Mouse (Mus musculus): ENCODE data around the gene Crhbp. TPM values are rescaled to one million over a fixed set of nuclear protein-coding genes. Genes with fewer than 3 reads are reported as not detected.

Crhbp gene
- not detected in 2 replicates for total RNA-seq (2014; fragmentation: Nextera tagmentation)
- not detected in 2 replicates for total RNA-seq (2017)

- ATAC-seq (replicated peaks; ENCODE audit: low FRiP score, low TSS enrichment, poor library complexity, severe bottlenecking), result no peak
Observed at GRCm38 (mm10) chr13:95444824-95445223, at the start of gene Crhbp. Gene Crhbp (minus strand): TSS chr13:95444924.

GRCm38 (mm10) chr13:95493296-95493695 is 48.6 kb upstream of the Crhbp start:
- no peak for ATAC-seq (replicated peaks; ENCODE audit: low FRiP score, low TSS enrichment, poor library complexity, severe bottlenecking)

GRCm38 (mm10) chr13:95491327-95491726 is 46.6 kb upstream of the Crhbp start:
- ATAC-seq (replicated peaks; ENCODE audit: low FRiP score, low TSS enrichment, poor library complexity, severe bottlenecking), result no peak

DNA sequence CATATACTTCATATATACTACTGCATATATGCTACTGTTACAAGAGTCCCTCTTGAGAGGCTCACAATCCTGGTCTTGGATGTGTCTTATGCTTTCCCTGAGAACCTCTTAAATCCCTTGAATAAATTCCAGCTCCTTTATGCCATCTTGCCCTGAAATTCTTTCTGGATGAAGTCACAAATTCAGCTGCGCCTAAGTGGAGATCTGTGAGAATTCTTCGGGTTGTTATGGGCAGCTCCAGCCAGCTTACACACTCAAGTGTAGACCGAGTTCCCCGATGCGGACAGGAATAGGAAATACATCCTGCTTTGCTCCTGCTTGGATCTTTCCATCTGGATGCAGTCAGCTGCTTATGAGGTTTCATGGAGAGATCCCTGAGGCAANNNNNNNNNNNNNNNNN is 39.9 kb upstream of the Crhbp start:
- ATAC-seq (replicated peaks; ENCODE audit: low FRiP score, low TSS enrichment, poor library complexity, severe bottlenecking), result no peak

- ATAC-seq (replicated peaks; ENCODE audit: low FRiP score, low TSS enrichment, poor library complexity, severe bottlenecking), result peak; percentile 69
Observed at GRCm38 (mm10) chr13:95481428-95481827, 36.7 kb upstream of the Crhbp start.

DNA sequence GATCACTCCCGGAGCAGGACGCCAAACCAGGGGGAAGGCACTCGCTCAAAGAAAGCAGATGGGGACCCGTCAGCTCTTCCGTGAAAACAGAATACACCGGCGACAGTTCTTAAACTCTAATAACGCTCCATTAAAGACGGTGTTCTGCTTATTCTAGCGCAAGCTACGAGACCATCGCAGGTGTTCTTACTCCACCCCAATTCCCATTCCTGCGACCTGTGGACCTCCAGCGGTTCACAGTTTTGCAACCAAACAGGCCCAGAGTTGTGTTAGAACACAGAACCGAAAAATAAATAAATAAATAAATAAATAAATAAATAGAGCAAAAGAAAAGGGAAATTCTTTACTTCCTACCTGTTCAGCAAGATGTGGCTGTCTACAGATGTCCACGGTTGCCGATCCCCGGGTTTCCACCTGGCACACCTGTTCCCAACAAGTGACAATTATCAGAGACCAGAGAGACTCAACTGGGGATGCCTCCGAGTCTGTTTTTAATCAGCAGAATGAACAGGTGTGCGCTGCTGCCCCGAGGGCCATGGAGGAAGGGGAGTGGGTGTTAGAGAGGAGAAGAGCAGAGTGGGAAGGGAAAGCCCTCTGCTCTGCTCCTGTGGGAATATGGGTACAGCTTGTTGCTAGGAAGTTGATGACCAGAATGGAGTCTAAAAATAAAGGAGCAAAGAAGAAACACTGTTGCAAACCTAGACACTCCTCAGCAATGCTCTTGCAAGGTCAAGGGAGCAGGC is 34.1 kb upstream of the Crhbp start, which contains the start of gene S100z:
Gene S100z (minus strand): TSS at position 51 of the 743 bp plus-strand sequence.
- ATAC-seq (replicated peaks; ENCODE audit: low FRiP score, low TSS enrichment, poor library complexity, severe bottlenecking), result no peak

DNA sequence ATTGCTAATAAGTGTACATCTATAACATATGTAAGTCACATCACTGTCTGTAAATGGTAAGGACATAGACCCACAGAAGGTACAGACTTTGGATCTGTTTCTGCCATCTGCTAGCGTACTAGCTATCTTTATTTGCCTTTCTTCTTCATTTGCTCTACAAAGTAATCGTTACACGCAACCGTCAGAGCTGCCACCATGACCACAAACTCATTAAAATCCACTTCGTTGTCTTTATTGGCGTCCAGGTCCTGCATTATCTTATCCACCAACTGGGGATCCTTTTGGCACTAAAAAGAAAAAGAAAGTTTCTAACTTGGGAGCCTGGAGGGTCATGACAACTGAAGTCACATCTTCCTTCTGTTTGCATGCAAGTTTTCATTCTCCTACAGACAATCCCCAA is 32.4 kb upstream of the Crhbp start:
- peak; percentile 54 for ATAC-seq (replicated peaks; ENCODE audit: low FRiP score, low TSS enrichment, poor library complexity, severe bottlenecking)

DNA sequence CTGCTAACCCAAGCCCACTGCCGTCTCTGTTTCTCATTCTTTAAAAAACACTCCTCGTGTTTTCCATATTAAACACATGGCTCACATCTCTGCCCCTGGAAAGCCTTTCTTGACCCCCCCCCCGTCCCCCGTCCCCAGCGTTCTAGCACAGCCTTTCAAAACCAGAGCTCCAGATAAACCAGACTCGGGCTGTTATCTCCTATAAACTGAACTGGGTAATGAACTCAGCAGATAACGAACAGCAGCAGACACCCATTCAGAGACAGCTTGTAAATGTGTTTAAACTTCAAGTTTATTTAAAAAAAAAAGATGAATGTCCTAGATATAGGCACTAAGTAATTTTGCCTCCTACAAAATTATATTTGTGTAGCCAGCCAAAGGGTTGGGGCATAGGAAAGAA is 30.4 kb upstream of the Crhbp start:
- peak; percentile 23 for ATAC-seq (replicated peaks; ENCODE audit: low FRiP score, low TSS enrichment, poor library complexity, severe bottlenecking)

GRCm38 (mm10) chr13:95474294-95474693 is 29.6 kb upstream of the Crhbp start:
- peak; percentile 71 for ATAC-seq (replicated peaks; ENCODE audit: low FRiP score, low TSS enrichment, poor library complexity, severe bottlenecking)

DNA sequence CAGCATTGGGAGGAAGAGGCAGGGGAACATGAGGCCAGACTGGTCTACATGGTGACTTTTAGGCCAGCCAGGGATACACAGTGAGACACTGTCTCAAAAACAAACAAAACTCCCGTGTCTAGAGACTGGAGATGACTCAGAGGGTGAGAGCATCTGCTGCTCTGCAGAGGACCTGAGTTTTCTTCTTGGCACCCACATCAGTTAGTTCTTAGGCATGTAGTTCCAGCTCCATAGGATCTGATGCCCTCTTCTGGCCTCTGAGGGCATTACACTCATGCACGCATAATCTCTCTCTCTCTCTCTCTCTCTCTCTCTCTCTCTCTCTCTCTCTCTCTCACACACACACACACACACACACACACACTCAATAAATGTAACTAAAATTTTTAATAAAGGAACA is 26.2 kb upstream of the Crhbp start:
- ATAC-seq (replicated peaks; ENCODE audit: low FRiP score, low TSS enrichment, poor library complexity, severe bottlenecking), result no peak

- no peak for ATAC-seq (replicated peaks; ENCODE audit: low FRiP score, low TSS enrichment, poor library complexity, severe bottlenecking)
Observed at GRCm38 (mm10) chr13:95451529-95451928, 6.8 kb upstream of the Crhbp start.

DNA sequence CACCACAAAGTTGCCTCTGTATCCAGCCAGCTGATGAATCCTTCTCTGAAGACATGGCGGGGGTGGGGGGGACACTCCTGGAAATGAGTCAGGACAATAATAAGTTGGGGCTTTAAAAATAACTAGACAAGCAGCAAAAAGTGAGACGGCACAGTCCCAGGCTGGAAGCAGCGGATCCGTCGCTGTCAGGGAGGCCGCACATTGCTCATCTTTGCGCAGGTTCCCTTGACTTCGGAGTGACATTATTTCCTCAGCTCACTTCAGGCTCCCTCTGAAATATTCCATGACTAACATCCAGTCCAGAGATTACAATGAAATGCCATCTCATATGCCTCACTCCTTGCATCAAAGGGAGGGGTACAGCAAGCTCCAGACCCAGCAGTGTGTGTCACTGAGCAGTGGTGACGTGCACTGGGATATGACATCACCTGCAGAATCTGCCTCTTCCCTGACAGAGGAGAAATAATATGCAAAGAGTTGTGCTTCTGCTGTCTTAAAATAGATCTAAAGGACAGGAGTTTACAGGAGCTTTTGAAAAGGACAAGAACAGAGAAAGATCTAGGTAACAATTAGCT is 6.0 kb upstream of the Crhbp start:
- no peak for ATAC-seq (replicated peaks; ENCODE audit: low FRiP score, low TSS enrichment, poor library complexity, severe bottlenecking)

DNA sequence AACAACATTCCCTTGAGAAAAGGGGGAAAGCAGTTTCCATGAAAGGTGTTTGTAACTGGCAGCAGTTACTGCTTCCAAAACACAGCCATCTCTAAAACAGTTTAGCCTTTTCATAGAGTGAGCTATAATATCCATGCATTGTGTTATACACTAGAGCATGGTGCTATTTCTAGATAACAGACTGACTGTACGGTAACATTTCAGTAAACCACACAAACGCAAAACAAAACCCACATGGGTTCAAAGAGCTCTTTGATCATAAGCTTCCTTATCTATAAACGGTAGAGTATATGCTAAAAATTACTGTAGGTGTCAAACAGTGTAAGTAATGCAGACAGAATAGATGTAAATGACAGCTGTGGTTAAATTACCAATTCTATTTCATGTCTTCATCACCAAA is 5.0 kb upstream of the Crhbp start:
- peak; percentile 74 for ATAC-seq (replicated peaks; ENCODE audit: low FRiP score, low TSS enrichment, poor library complexity, severe bottlenecking)

DNA sequence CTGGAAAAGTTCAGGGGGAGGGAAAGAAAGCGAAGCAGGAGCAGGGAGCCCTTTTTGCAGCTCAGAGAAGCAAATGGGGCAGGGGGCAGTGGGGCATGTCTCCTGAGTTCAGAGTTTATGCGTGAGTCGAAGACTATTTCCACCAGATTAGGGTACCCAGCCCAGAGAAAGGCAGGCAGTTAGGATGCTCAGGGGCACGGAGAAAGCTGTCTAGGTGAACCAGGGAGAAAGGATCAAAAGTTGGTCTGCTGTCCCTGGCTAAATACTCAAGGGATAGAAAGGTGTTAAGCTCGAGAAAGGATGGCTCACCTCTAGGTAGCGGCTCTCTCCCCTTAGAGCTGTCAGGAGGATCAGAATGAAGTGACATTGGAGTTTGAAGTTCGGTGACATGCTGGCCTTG is 433 bp downstream of the Crhbp start:
- no peak for ATAC-seq (replicated peaks; ENCODE audit: low FRiP score, low TSS enrichment, poor library complexity, severe bottlenecking)

GRCm38 (mm10) chr13:95443376-95444233 is 1.1 kb downstream of the Crhbp start:
- ATAC-seq (replicated peaks; ENCODE audit: low FRiP score, low TSS enrichment, poor library complexity, severe bottlenecking), result 0 out of 2 replicates have a peak, but pooled peaks have one; percentile 34

- no peak for ATAC-seq (replicated peaks; ENCODE audit: low FRiP score, low TSS enrichment, poor library complexity, severe bottlenecking)
Observed at GRCm38 (mm10) chr13:95442901-95443300, 1.8 kb downstream of the Crhbp start.

- ATAC-seq (replicated peaks; ENCODE audit: low FRiP score, low TSS enrichment, poor library complexity, severe bottlenecking), result no peak
Observed at GRCm38 (mm10) chr13:95439569-95439968, 5.2 kb downstream of the Crhbp start.

DNA sequence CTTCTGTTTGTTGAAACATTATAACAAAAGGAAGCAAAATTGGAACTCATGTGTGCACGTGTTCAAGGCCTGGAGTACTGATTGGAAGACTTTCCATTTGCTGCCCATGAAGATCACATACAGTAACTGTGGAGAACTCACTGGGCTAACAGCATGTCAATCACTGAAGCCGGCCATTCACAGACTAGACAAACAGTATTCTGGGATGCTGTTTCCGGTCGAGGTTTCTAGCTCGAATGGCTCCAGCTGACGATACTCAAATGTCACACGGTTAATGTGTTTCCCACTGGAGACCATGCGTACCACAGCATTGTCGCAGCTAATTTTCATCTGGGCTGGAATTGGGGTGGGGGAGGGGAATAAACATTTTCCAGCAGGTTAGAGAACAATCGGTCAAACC is 13.0 kb downstream of the Crhbp start:
- no peak for ATAC-seq (replicated peaks; ENCODE audit: low FRiP score, low TSS enrichment, poor library complexity, severe bottlenecking)

DNA sequence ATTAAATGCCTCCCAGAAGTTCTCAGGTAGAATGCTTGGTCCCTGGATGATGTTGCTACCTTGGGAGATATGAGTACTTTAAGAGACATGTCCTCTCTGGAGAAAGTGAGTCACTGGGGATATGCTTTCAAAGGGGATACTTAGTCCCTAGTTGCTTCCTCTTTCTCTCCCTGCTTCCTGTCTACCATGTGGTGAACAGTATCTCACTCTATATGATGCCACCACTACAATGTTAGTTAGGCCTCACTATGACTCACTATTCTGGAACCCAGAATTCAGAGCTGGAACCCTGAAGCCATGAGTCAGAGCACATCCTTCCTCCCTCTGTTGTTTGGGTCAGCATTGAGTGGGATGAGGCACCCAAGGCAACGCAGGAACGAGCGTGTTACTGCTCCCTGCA is 17.2 kb downstream of the Crhbp start:
- ATAC-seq (replicated peaks; ENCODE audit: low FRiP score, low TSS enrichment, poor library complexity, severe bottlenecking), result no peak

- ATAC-seq (replicated peaks; ENCODE audit: low FRiP score, low TSS enrichment, poor library complexity, severe bottlenecking), result no peak
Observed at GRCm38 (mm10) chr13:95426421-95426820, 18.3 kb downstream of the Crhbp start.

Data from megakaryocyte-erythroid progenitor cell, adult 5-6 weeks (primary cell).